ENCODE assay signal across 7 mouse cellular contexts in the genomic region with DNA sequence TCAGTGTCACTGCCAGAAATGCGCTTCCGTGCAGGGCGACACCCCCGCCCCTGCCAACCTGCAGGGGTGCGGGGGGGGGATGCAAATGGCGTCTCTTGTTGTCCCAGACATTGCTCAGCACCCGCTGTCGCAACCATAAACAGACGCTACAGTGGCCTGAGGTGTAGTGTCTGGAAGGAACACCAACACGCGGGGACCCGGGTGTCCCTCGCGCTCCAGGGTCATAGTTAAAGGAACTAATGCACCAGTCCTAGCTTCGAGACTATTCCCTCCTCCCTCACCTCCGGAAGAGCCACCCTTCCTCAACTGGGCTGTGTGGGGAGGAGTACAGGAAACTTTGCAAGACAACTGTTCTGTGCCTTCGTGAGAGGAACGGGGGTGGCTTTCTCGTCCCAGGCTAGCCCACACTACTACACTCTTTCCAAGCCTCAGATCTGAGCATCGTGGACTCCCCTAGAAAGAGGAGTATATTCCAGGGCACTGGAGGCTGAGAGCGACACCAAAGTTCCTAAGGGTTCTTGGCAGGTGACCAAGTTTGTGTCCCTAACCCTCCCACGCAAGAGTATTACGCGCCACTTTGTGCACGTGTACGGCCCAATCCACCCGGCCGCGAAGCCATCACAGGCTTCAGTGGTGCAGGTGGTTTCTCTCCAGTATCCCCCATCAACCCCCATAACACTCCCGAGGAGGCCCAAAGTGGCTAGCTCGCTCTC. TPM values are rescaled to one million over a fixed set of nuclear protein-coding genes. Genes with fewer than 3 reads are reported as not detected.
DNase-seq lines count a peak whose midpoint lies in the region; ATAC-seq and TF ChIP-seq lines count a peak whose summit lies in the region.

No protein-coding gene starts in this region.

- peak overlapping the region; percentile 46 for H3K4me3 ChIP-seq in forebrain, embryonic 15.5 days
- H3K4me3 ChIP-seq in hindbrain, postnatal 0 days (ENCODE audit: low read length), result peak overlapping the region; percentile 42
- H3K4me3 ChIP-seq in liver, embryonic 14.5 days (ENCODE audit: insufficient read depth in 1 of 2, low read depth in 2 of 2, low read length in 2 of 2), result peak overlapping the region; percentile 8 to 38

- DNase-seq in A20 (ENCODE audit: low read depth, low spot score), result peak; percentile 65
- no peak for DNase-seq in hindbrain, postnatal 0 days (ENCODE audit: low spot score)
- DNase-seq in liver, embryonic 14.5 days (ENCODE audit: low read depth in 3 of 3, low spot score in 3 of 3), result no peak
- peak; percentile 63 to 73 for DNase-seq in natural killer cell, adult 2 months (ENCODE audit: low spot score in 2 of 2)
- DNase-seq in c-Kit-positive CD71-positive TER-119-positive erythroid progenitor cells, embryonic 14.5 days (ENCODE audit: low spot score), result no peak

- H3K36me3 ChIP-seq in forebrain, embryonic 15.5 days, result no peaks in the 10 kb centered on the region
- no peaks in the 10 kb centered on the region for H3K36me3 ChIP-seq in hindbrain, postnatal 0 days (ENCODE audit: insufficient read depth, low read length)
- no peaks in the 10 kb centered on the region for H3K36me3 ChIP-seq in liver, embryonic 14.5 days (replicated peaks; ENCODE audit: control insufficient read depth, insufficient read depth, low read depth)

- peak; percentile 69 for ATAC-seq in CD4-positive, CD25-positive, alpha-beta regulatory T cell, adult 4 months
- 0 out of 2 replicates have a peak, but pooled peaks have one; percentile 3 for ATAC-seq in forebrain, embryonic 15.5 days (replicated peaks)
- no peak for ATAC-seq in hindbrain, postnatal 0 days
- peak; percentile 8; the same call in 1 of the 2 replicates for ATAC-seq in liver, embryonic 14.5 days (ENCODE audit: insufficient read depth)

- H3K9me3 ChIP-seq in forebrain, embryonic 15.5 days, result no peaks in the 10 kb centered on the region
- H3K9me3 ChIP-seq in hindbrain, postnatal 0 days (ENCODE audit: low read length), result no peaks in the 10 kb centered on the region
- no peaks in the 10 kb centered on the region for H3K9me3 ChIP-seq in liver, embryonic 14.5 days (ENCODE audit: control insufficient read depth, low read length)

- peak overlapping the region; percentile 65; the same call in 1 of the 2 replicates for H3K9ac ChIP-seq in forebrain, embryonic 15.5 days (replicated peaks)
- no peak overlapping the region; the same call in 1 of the 2 replicates for H3K9ac ChIP-seq in hindbrain, postnatal 0 days (replicated peaks; ENCODE audit: low read length)
- H3K9ac ChIP-seq in liver, embryonic 14.5 days (replicated peaks), result no peak overlapping the region

- no peak for TF ChIP-seq EP300 in liver, embryonic 14.5 days (IDR thresholded peaks at IDR 0.05; ENCODE audit: low read depth)

- TF ChIP-seq CTCF in hindbrain, postnatal 0 days (IDR thresholded peaks at IDR 0.05; ENCODE audit: low read depth), result no peak
- no peak for TF ChIP-seq CTCF in liver, embryonic 14.5 days (IDR thresholded peaks at IDR 0.05; ENCODE audit: low read depth)

- peak overlapping the region; percentile 56 for H3K27ac ChIP-seq in forebrain, embryonic 15.5 days (replicated peaks)
- H3K27ac ChIP-seq in hindbrain, postnatal 0 days, result no peak overlapping the region; the same call in 1 of the 2 replicates
- H3K27ac ChIP-seq in liver, embryonic 14.5 days, result no peak overlapping the region

- WGBS in forebrain, embryonic 15.5 days, result 7% methylated on average over 31 of the region's 31 CpGs
- WGBS in hindbrain, postnatal 0 days, result 12% methylated on average over 31 of the region's 31 CpGs
- 4% methylated on average over 31 of the region's 31 CpGs for WGBS in liver, embryonic 14.5 days (ENCODE audit: insufficient replicate concordance)

- H3K27me3 ChIP-seq in forebrain, embryonic 15.5 days, result peaks cover 20% of the 10 kb centered on the region
- no peaks in the 10 kb centered on the region for H3K27me3 ChIP-seq in hindbrain, postnatal 0 days (ENCODE audit: insufficient read depth, low read length)
- peaks cover 68% of the 10 kb centered on the region for H3K27me3 ChIP-seq in liver, embryonic 14.5 days (ENCODE audit: control insufficient read depth, insufficient read depth, low read length)

- peak overlapping the region; percentile 56 for H3K4me2 ChIP-seq in forebrain, embryonic 15.5 days (replicated peaks)
- H3K4me2 ChIP-seq in hindbrain, postnatal 0 days (ENCODE audit: low read depth, low read length), result peak overlapping the region; percentile 64
- peak overlapping the region; percentile 47 for H3K4me2 ChIP-seq in liver, embryonic 14.5 days (ENCODE audit: low read depth)

- H3K4me1 ChIP-seq in forebrain, embryonic 15.5 days, result peaks cover 32% of the 10 kb centered on the region
- no peaks in the 10 kb centered on the region for H3K4me1 ChIP-seq in hindbrain, postnatal 0 days (ENCODE audit: insufficient read depth, low read length)
- 0 out of 4 replicates have a peak, but pooled peaks cover 0 to 2% of the 10 kb centered on the region in 2 experiments for H3K4me1 ChIP-seq in liver, embryonic 14.5 days (replicated peaks; ENCODE audit: control insufficient read depth in 2 of 2, insufficient read depth in 2 of 2, low read length in 1 of 2)

RNA-seq across cellular contexts. Expression of gene Bcor, which starts 1.2 kb away (rescaled TPM):
- polyA plus RNA-seq in CD4-positive, CD25-positive, alpha-beta regulatory T cell, adult 4 months (2017; shearing (Covaris generic)), result 10 to 100 TPM; 24.2 to 26.1 TPM
- 18.6 and 18.8 TPM in 2 replicates for polyA plus RNA-seq in forebrain, embryonic 15.5 days (2015; fragmentation: Nextera tagmentation; extraction: Ambion mirVana)
- 22.6 and 27.3 TPM in 2 replicates for total RNA-seq in hindbrain, postnatal 0 days (2014; rRNA removed)
- polyA plus RNA-seq in hindbrain, postnatal 0 days (2015; fragmentation: Nextera tagmentation; extraction: Ambion mirVana), result 8.8 and 10.3 TPM in 2 replicates
- 3.5 and 4.6 TPM in 2 replicates for polyA plus RNA-seq in liver, embryonic 14.5 days (2012; rRNA removed)
- polyA plus RNA-seq in liver, embryonic 14.5 days (2014; fragmentation: Nextera tagmentation; extraction: Ambion mirVana), result 4.7 TPM in 2 replicates

Comparison
In these comparisons a context has a peak if more than half of its experiments do, and no peak if none do; other contexts are left out.
1. DNase-seq: peak in A20 (single experiment) and natural killer cell, adult 2 months (2 of 2); none in hindbrain, postnatal 0 days (single experiment), liver, embryonic 14.5 days (0 of 3) and c-Kit-positive CD71-positive TER-119-positive erythroid progenitor cells, embryonic 14.5 days (single experiment).
2. Peak in every context shown above with its lines, with median percentiles within 50 percentile points of each other: H3K4me2 ChIP-seq and H3K4me3 ChIP-seq.